Mouse (Mus musculus) R1 (cell line): ENCODE measurements around the gene Ccdc50.
A peak's percentile ranks its signal among the peaks of the same experiment; 100 is the strongest.

ENCODE experiments used
- DNase-seq: peaks from one replicate; pipeline ENCODE4 v3.0.0-alpha.2; 2018; ENCODE audit warnings: low read depth, low spot score

Ccdc50 gene

GRCm38 (mm10) chr16:27388761-27389451 is at the start of gene Ccdc50:
Ccdc50 (plus strand) TSS chr16:27388869.
- peak; percentile 69 for DNase-seq

GRCm38 (mm10) chr16:27347521-27347920 is 41.1 kb upstream of the Ccdc50 start:
- no peak for DNase-seq

GRCm38 (mm10) chr16:27348359-27348758 is 40.3 kb upstream of the Ccdc50 start:
- DNase-seq: no peak

- no peak for DNase-seq
These were observed 39.4 kb upstream of the Ccdc50 start for GRCm38 (mm10) chr16:27349235-27349634.

- no peak for DNase-seq
These were observed 38.7 kb upstream of the Ccdc50 start for GRCm38 (mm10) chr16:27349878-27350532.

- DNase-seq: no peak
These were observed 34.2 kb upstream of the Ccdc50 start for GRCm38 (mm10) chr16:27354464-27354863.

GRCm38 (mm10) chr16:27360059-27360458 is 28.6 kb upstream of the Ccdc50 start:
- DNase-seq: no peak

GRCm38 (mm10) chr16:27370191-27370590 is 18.5 kb upstream of the Ccdc50 start, which contains the start of gene Uts2b:
Uts2b (minus strand) TSS chr16:27370239.
- DNase-seq: no peak

GRCm38 (mm10) chr16:27370700-27371099 is 18.0 kb upstream of the Ccdc50 start:
- no peak for DNase-seq

- no peak for DNase-seq
These were observed 14.5 kb upstream of the Ccdc50 start for GRCm38 (mm10) chr16:27374139-27374538.

- no peak for DNase-seq
These were observed 13.4 kb upstream of the Ccdc50 start for GRCm38 (mm10) chr16:27375318-27375717.

- DNase-seq: no peak
These were observed 12.1 kb upstream of the Ccdc50 start for GRCm38 (mm10) chr16:27376556-27376955.

- no peak for DNase-seq
These were observed 6.5 kb upstream of the Ccdc50 start for GRCm38 (mm10) chr16:27382217-27382616.

- no peak for DNase-seq
These were observed 3.6 kb upstream of the Ccdc50 start for GRCm38 (mm10) chr16:27384893-27385603.

GRCm38 (mm10) chr16:27385649-27386048 is 3.0 kb upstream of the Ccdc50 start:
- DNase-seq: no peak

GRCm38 (mm10) chr16:27386850-27387407 is 1.7 kb upstream of the Ccdc50 start:
- DNase-seq: no peak

GRCm38 (mm10) chr16:27387634-27388611 is 746 bp upstream of the Ccdc50 start:
- DNase-seq: no peak

GRCm38 (mm10) chr16:27389534-27390282 is 1.0 kb downstream of the Ccdc50 start:
- peak; percentile 2 for DNase-seq

- DNase-seq: no peak
These were observed 1.6 kb downstream of the Ccdc50 start for GRCm38 (mm10) chr16:27390306-27390705.

- no peak for DNase-seq
These were observed 3.2 kb downstream of the Ccdc50 start for GRCm38 (mm10) chr16:27391845-27392244.
